Mouse (Mus musculus) heart, embryonic 16.5 days (tissue): Measurements from ENCODE around the gene Dock9. TPM values are rescaled to one million over a fixed set of nuclear protein-coding genes. Genes with fewer than 3 reads are reported as not detected.

ENCODE experiments used
- ATAC-seq: fragments of 200-750 bp; cut with Nextera tagmentation; replicated peaks from 2 replicates; pipeline ENCODE4 v1.8.0; 2017; ENCODE audit warnings: moderate number of reproducible peaks; ENCODE audit not compliant: insufficient read depth, low FRiP score; ENCODE audit errors: extremely low read depth
- H3K27ac ChIP-seq: fragments of 300-500 bp; sonication (generic); 2 replicates; pipeline ENCODE4 v1.5.1; 2014; ENCODE audit warnings: mild to moderate bottlenecking, low read length, control low read depth, moderate library complexity
- H3K27me3 ChIP-seq: fragments of 300-500 bp; sonication (generic); 2 replicates; pipeline ENCODE4 v1.6.1; 2014; ENCODE audit warnings: low read length, mixed read lengths; ENCODE audit not compliant: control insufficient read depth, insufficient read depth
- H3K36me3 ChIP-seq: fragments of 300-500 bp; sonication (generic); 2 replicates; pipeline ENCODE4 v1.6.1; 2014; ENCODE audit not compliant: control insufficient read depth, insufficient read depth
- H3K4me1 ChIP-seq: fragments of 300-500 bp; sonication (generic); 2 replicates; pipeline ENCODE4 v1.6.1; 2014; ENCODE audit warnings: low read length, mixed read lengths; ENCODE audit not compliant: control insufficient read depth, insufficient read depth
- H3K4me2 ChIP-seq: fragments of 300-500 bp; sonication (generic); 2 replicates; pipeline ENCODE4 v1.6.1; 2014; ENCODE audit warnings: low read depth, mild to moderate bottlenecking, control low read depth, low read length
- H3K4me3 ChIP-seq: fragments of 300-500 bp; sonication (generic); 2 replicates; pipeline ENCODE4 v1.5.1; 2014; ENCODE audit warnings: mild to moderate bottlenecking, control low read depth, low read length
- H3K9ac ChIP-seq: fragments of 300-500 bp; sonication (generic); 2 replicates; pipeline ENCODE4 v1.6.1; 2014; ENCODE audit warnings: low read length, control low read depth
- H3K9me3 ChIP-seq: fragments of 300-500 bp; sonication (generic); replicated peaks from 2 replicates; pipeline ENCODE4 v1.6.1; 2016; ENCODE audit warnings: low read length; ENCODE audit not compliant: control insufficient read depth
- WGBS: fragments of 180-500 bp; shearing (Covaris S2); extraction: QIAGEN DNeasy Blood & Tissue Kit; methylation state at CpG from one replicate; pipeline ENCODE4 v1.1.7; 2014; 5-methylcytosine and 5-hydroxymethylcytosine counted together
- polyA plus RNA-seq: library from polyadenylated mRNA; unstranded; fragments of >200 nt; fragmentation: Nextera tagmentation; extraction: Ambion mirVana; gene quantifications from 2 replicates; pipeline ENCODE4 v1.2.1, GENCODE M21; 2015

The Dock9 gene
- polyA plus RNA-seq, 1 experiment from 2014 or later: 5.1 TPM

GRCm38 (mm10) chr14:121521709-121522108, 275.9 kb downstream of the Dock9 start:
- Histone ChIP-seq H3K36me3 (no peaks in the 10 kb centered on the region), H3K9me3 (0 out of 2 replicates have a peak, but pooled peaks cover 2% of the 10 kb centered on the region), H3K4me1 (peaks cover 13% of the 10 kb centered on the region), H3K9ac (no peak overlapping the region), H3K27me3 (no peaks in the 10 kb centered on the region), H3K4me2 (peak overlapping the region; percentile 22; the same call in 1 of the 2 replicates), H3K27ac (peak overlapping the region; percentile 69), H3K4me3 (no peak overlapping the region)
- WGBS: 36% methylated on average over 4 of the region's 4 CpGs
- ATAC-seq: peak; percentile 65

DNA sequence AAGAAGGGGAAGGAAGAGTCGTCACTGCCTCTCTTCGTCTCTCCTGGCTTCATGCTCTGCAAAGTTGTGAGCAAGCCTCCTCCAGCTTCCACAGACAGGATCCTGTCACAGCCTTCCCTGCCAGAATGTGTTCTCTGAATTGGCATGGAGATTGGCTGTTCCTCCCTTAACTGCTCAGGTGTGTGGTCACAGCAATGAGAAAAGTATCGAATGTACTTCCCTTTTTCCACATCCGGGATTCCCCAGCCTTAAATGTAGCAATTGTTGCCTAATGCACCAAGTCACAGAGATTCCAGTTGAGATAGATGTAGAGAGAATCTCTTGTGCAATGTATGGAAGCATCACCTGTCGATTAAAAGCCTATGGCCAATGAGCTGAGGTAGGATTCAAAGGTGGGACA, 280.8 kb downstream of the Dock9 start:
- no peaks in the 10 kb centered on the region for H3K36me3 ChIP-seq
- no peak for ATAC-seq
- whole genome bisulfite sequencing: 70% methylated on average over 5 of the region's 5 CpGs

GRCm38 (mm10) chr14:121508929-121509328, 288.7 kb downstream of the Dock9 start:
- Histone ChIP-seq H3K9me3 (peaks cover 3% of the 10 kb centered on the region; the same call in 1 of the 2 replicates), H3K27ac (no peak overlapping the region), H3K36me3 (no peaks in the 10 kb centered on the region), H3K27me3 (peaks cover 24% of the 10 kb centered on the region), H3K4me2 (no peak overlapping the region), H3K4me1 (peaks cover 5% of the 10 kb centered on the region; the same call in 1 of the 2 replicates), H3K9ac (no peak overlapping the region), H3K4me3 (no peak overlapping the region)
- 70% methylated on average over 2 of the region's 2 CpGs for WGBS
- ATAC-seq: no peak

More for the DNA sequence above, 280.8 kb downstream of the Dock9 start:
- no peak overlapping the region for H3K27ac ChIP-seq
- no peak overlapping the region for H3K9ac ChIP-seq
- H3K9me3 ChIP-seq: 0 out of 2 replicates have a peak, but pooled peaks cover 2% of the 10 kb centered on the region
- H3K4me2 ChIP-seq: no peak overlapping the region
- peaks cover 10% of the 10 kb centered on the region for H3K4me1 ChIP-seq
- no peaks in the 10 kb centered on the region for H3K27me3 ChIP-seq
- no peak overlapping the region for H3K4me3 ChIP-seq

- no peak overlapping the region for H3K27ac ChIP-seq
- WGBS: 19% methylated on average over 6 of the region's 6 CpGs
- H3K4me3 ChIP-seq: no peak overlapping the region
- H3K9me3 ChIP-seq: peaks cover 3% of the 10 kb centered on the region; the same call in 1 of the 2 replicates
- ATAC-seq: no peak
- no peaks in the 10 kb centered on the region for H3K36me3 ChIP-seq
- H3K27me3 ChIP-seq: peaks cover 27% of the 10 kb centered on the region
- no peak overlapping the region for H3K4me2 ChIP-seq
- no peak overlapping the region for H3K9ac ChIP-seq
- peaks cover 5% of the 10 kb centered on the region; the same call in 1 of the 2 replicates for H3K4me1 ChIP-seq
Observed at GRCm38 (mm10) chr14:121506336-121506735, 291.3 kb downstream of the Dock9 start.

GRCm38 (mm10) chr14:121505485-121505860, 292.2 kb downstream of the Dock9 start:
- no peak overlapping the region; the same call in 1 of the 2 replicates for H3K4me3 ChIP-seq
- H3K36me3 ChIP-seq: no peaks in the 10 kb centered on the region
- H3K4me2 ChIP-seq: peak overlapping the region; percentile 63; the same call in 1 of the 2 replicates
- H3K9ac ChIP-seq: no peak overlapping the region
- no peaks in the 10 kb centered on the region for H3K9me3 ChIP-seq
- no peak overlapping the region for H3K27ac ChIP-seq
- H3K27me3 ChIP-seq: peaks cover 27% of the 10 kb centered on the region
- no peak for ATAC-seq
- WGBS: 38% methylated on average over 9 of the region's 9 CpGs
- H3K4me1 ChIP-seq: peaks cover 5% of the 10 kb centered on the region; the same call in 1 of the 2 replicates

- H3K4me3 ChIP-seq: peak within 1 kb of the TSS; percentile 44
- 14% methylated on average over 33 of the region's 33 CpGs for WGBS
- no peaks in the 10 kb centered on the region for H3K9me3 ChIP-seq
- ATAC-seq: no peak
- H3K4me2 ChIP-seq: peak within 1 kb of the TSS; percentile 63
- H3K27me3 ChIP-seq: peaks cover 27% of the 10 kb centered on the region
- no peaks in the 10 kb centered on the region for H3K36me3 ChIP-seq
- H3K4me1 ChIP-seq: peaks cover 5% of the 10 kb centered on the region; the same call in 1 of the 2 replicates
- H3K9ac ChIP-seq: 0 out of 2 replicates have a peak within 1 kb of the TSS, but pooled peaks have one; percentile 16
- no peak within 1 kb of the TSS for H3K27ac ChIP-seq
Observed at GRCm38 (mm10) chr14:121504781-121505484, 292.7 kb downstream of the Dock9 start, which contains the start of gene Slc15a1. Gene Slc15a1, minus strand, starts transcription at chr14:121505252.

DNA sequence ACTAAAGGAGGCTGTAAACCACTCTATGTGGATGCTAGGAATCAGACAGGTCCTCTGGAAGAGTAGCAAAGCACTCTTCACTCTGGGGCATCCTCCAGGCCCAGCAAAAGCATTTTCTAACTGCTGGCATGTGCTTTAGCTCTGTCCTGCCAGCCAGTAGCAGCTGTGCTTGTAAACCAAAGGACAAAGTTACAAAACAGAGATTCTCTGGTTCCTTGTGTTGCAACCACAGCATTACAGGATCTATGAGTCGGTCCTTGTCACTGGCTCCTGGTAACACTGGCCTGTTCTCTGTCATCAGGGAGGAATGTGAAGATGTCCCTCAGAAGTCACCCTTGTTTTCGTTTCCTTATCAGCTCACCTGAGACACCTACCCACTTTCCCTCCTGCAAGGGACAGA, 297.1 kb downstream of the Dock9 start:
- Histone ChIP-seq H3K9me3 (no peaks in the 10 kb centered on the region), H3K4me1 (peaks cover 5% of the 10 kb centered on the region; the same call in 1 of the 2 replicates), H3K4me3 (no peak overlapping the region), H3K27me3 (peaks cover 18% of the 10 kb centered on the region), H3K27ac (no peak overlapping the region), H3K9ac (no peak overlapping the region), H3K4me2 (no peak overlapping the region), H3K36me3 (no peaks in the 10 kb centered on the region)
- ATAC-seq: no peak
- WGBS: 58% methylated on average over 2 of the region's 2 CpGs

DNA sequence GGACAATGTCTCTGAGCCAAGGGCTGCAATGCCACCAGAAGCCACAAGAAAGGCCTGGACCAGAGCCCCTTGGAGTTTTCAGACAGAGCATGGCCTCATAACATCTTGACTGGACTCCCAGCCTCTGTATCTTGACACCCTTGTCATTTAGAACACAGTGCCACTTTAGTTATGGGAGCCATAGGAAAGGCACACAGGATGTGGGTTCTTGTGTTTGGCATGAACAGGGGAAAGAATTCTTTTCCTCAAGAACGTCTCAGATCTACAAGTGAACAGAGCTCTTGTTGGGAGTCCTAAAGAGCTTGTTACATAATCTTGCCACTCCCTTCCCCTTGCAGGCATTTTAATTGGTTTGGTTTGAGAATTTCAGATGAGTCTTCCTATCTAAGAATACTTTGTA, 297.9 kb downstream of the Dock9 start:
- H3K4me1 ChIP-seq: no peaks in the 10 kb centered on the region
- no peak for ATAC-seq

GRCm38 (mm10) chr14:121497800-121498199, 299.8 kb downstream of the Dock9 start:
- no peak overlapping the region for H3K4me3 ChIP-seq
- no peak overlapping the region for H3K4me2 ChIP-seq
- no peak overlapping the region for H3K27ac ChIP-seq
- no peaks in the 10 kb centered on the region for H3K27me3 ChIP-seq
- H3K36me3 ChIP-seq: no peaks in the 10 kb centered on the region
- no peak overlapping the region for H3K9ac ChIP-seq
- H3K9me3 ChIP-seq: no peaks in the 10 kb centered on the region
- no peak for ATAC-seq
- peaks cover 7% of the 10 kb centered on the region for H3K4me1 ChIP-seq
- 84% methylated on average over 1 of the region's 1 CpGs for WGBS

More for the DNA sequence above, 297.9 kb downstream of the Dock9 start:
- Histone ChIP-seq H3K9ac (no peak overlapping the region), H3K27me3 (peaks cover 9% of the 10 kb centered on the region), H3K9me3 (no peaks in the 10 kb centered on the region), H3K27ac (no peak overlapping the region), H3K36me3 (no peaks in the 10 kb centered on the region), H3K4me3 (no peak overlapping the region), H3K4me2 (no peak overlapping the region)
- 25% methylated on average over 1 of the region's 1 CpGs for WGBS
